Mouse (Mus musculus) MEL-GATA-1-ER (cell line): ENCODE measurements around the gene Clk1.
"Not testable (repeated sequence)": the region's sequence is repeated elsewhere in the genome, so short reads cannot be mapped to it uniquely, and the experiment has no call there.

Experiments used
- DNase-seq: peaks from one replicate; pipeline ENCODE4 v3.0.0-alpha.2; 2012; ENCODE audit warnings: low read depth; ENCODE audit errors: extremely low read depth

Clk1 gene

GRCm38 (mm10) chr1:58408141-58408540 is 15.7 kb downstream of the Clk1 start:
- DNase-seq: no peak

- no peak for DNase-seq
Observed at GRCm38 (mm10) chr1:58407321-58407720, 16.5 kb downstream of the Clk1 start.

GRCm38 (mm10) chr1:58403745-58404144 is 20.1 kb downstream of the Clk1 start:
- no peak for DNase-seq

GRCm38 (mm10) chr1:58401396-58401795 is 22.5 kb downstream of the Clk1 start:
- DNase-seq: no peak

GRCm38 (mm10) chr1:58397731-58398130 is 26.1 kb downstream of the Clk1 start:
- no peak for DNase-seq

GRCm38 (mm10) chr1:58396179-58396578 is 27.7 kb downstream of the Clk1 start:
- no peak for DNase-seq

- DNase-seq: no peak
Observed at GRCm38 (mm10) chr1:58395341-58395740, 28.5 kb downstream of the Clk1 start.

- peak; percentile 57 for DNase-seq
Observed at GRCm38 (mm10) chr1:58393284-58394195, 30.3 kb downstream of the Clk1 start.

- peak; percentile 87 for DNase-seq
Observed at GRCm38 (mm10) chr1:58392652-58393283, 31.1 kb downstream of the Clk1 start, which contains the start of gene Bzw1. Gene Bzw1, plus strand, starts transcription at chr1:58392898.

GRCm38 (mm10) chr1:58392268-58392651 is 31.6 kb downstream of the Clk1 start:
- DNase-seq: no peak

GRCm38 (mm10) chr1:58391421-58392267 is 32.2 kb downstream of the Clk1 start:
- DNase-seq: no peak

GRCm38 (mm10) chr1:58382586-58383281 is 41.1 kb downstream of the Clk1 start:
- DNase-seq: no peak

- no peak for DNase-seq
Observed at GRCm38 (mm10) chr1:58375574-58376147, 48.2 kb downstream of the Clk1 start.

- not testable (repeated sequence) for DNase-seq
Observed at GRCm38 (mm10) chr1:58374266-58374665, 49.6 kb downstream of the Clk1 start.

GRCm38 (mm10) chr1:58369716-58370115 is 54.1 kb downstream of the Clk1 start:
- no peak for DNase-seq

- no peak for DNase-seq
Observed at GRCm38 (mm10) chr1:58366737-58367471, 57.0 kb downstream of the Clk1 start.

GRCm38 (mm10) chr1:58365829-58366228 is 58.0 kb downstream of the Clk1 start:
- no peak for DNase-seq

GRCm38 (mm10) chr1:58364551-58364950 is 59.3 kb downstream of the Clk1 start:
- DNase-seq: no peak

- no peak for DNase-seq
Observed at GRCm38 (mm10) chr1:58362296-58362695, 61.6 kb downstream of the Clk1 start.
